Mouse (Mus musculus) heart, postnatal 10 days (tissue): ENCODE measurements at regions not wholly inside any gene's neighbourhood (a gene's known extent, or its start where the extent isn't known, plus 50 kb on each side); places are given as distances from the start of the nearest gene placed in this dataset.

Source experiments
- DNase-seq, 2 experiments: peaks; one replicate each; pipeline ENCODE4 v3.0.0; 2021
- intact Hi-C: fragments of 180-260 bp; cut with DNase I; formaldehyde crosslinking; loops from one replicate; pipeline ENCODE4 v1.15.1; 2025

DNA sequence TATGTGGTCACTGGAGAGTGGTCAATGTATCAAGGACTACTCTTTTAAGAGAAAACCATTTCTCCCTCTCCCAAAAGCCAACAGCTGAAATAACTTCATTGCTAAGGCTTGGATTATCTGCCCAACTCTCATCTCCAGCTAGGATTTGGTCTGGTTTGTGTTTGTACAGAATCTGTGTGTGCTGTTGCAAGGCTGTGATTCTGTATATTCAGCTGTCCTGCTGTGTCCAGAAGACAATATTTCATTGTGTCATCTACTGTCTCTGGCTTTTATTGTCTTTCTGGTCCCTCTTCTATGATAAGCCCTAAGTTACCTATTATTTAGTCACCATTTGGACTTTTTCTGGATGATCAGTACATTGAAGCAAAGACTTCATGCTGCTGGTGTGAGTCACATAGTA lies 110.9 kb downstream of the Cenpc1 start:
- DNase-seq, result no peak
- intact Hi-C loops, result no loop called here

DNA sequence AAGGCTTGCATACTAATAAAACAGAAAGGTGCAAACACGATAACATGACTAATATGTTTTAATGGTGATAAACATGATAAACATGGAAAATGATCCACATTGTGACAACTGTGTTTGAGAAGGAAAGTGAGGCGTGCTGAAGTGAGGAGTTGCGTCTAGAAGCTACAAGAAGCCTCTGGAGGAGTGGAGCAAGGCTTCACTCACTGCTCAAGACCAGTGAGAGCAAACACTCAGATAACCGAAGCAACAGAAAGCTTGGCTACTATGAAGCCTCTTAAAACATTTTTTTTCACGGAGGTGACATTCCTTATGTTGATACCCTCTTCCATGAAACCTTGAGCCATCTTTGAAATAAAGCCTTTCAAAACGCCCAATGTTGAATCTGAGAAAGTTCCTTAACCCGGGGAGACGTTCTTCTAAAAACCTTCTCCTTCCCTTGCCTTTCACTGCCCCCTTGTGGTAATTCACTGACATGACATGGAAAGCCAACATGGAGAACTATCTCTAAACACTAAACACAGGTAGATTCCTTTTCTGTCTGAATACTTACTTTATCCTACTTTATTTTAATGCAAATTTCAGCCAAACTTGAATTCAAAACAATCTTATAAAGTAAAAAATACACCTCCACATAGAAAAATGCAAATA lies 128.6 kb downstream of the Cenpc1 start:
- intact Hi-C loops, result loop anchor here (5.0 kb wide), 1 partner anchor 349 kb away; no protein-coding TSS in a partner anchor
- DNase-seq, result peak; percentile 25 to 46

DNA sequence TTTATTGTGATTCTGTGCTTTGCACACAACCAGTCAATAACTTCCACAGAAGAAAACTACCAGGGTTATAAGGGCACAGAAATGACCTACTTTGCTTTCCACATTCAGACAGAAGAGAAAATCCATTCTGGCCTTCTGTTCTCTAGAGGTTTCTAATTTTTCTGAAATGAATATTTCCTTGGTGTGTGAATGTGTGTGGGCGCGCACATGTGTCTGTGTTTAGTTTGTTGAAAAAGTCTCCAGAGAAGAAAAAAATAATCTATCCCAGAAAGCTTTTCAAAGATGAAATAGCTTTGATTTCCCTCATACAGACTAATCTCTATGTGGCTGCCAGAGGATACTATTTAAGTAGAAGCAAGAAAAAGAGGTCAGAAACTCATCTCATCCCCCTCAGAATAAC lies 147.1 kb downstream of the Cenpc1 start:
- intact Hi-C loops, result no loop called here
- no peak for DNase-seq

DNA sequence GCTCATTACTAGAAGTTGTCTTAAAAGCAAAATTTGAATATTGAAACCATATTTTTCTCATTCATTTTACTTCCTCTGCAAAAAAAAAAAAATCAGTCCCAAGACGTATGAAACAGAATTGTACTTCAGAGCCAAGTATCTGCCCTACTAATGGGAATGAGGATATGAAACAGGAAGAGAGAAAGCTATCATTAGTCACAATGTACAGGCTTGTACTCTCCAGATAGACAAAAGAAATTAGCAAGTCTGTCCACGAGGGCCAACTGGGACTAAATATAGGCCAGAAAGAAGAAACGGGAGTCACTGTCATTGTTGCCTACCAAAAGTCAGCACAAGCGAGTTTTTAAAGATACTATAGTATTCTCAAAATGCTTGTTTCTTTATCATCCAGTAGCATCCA lies 150.4 kb downstream of the Cenpc1 start:
- DNase-seq, result no peak
- intact Hi-C loops, result no loop called here

DNA sequence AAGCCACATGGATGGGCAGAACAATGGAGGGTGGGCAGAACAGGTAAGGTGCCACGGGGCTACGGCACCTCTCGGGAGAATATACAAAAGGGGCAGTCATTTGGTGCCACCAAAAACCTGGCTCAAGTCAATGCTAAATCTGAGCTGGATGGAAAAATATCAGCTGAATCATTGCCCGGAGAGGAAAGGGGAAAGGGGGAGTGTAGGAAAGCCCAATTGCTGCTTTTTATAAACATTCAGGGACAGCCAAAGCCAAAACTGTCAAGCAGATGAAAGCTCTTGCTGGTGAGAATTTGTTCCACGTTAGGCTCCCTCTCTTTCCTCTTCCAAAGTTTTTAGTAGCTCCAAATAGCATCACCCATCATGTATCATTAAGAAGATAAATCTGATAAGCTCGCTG lies 168.9 kb downstream of the Cenpc1 start:
- intact Hi-C loops, result no loop called here

DNA sequence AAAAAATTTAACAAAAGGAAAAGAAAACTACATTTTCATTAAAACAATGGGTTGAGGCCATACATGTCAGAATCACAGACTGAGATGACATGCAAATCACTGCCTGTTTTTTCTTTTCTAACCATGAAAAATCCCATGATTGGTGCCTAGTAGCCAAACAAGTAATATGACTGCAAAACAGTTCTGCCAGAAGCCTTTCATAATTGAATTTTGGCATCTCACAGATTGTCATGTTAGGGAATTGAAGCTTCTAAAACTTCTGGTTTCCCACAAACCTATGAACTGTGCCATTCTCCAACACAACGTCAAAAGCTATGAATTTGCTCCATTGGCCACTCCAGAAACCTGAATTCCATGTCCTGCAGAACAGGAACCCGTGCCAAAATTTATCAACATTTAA lies 169.6 kb downstream of the Cenpc1 start:
- DNase-seq, result no peak
- intact Hi-C loops, result no loop called here

More for the DNA sequence above, 168.9 kb downstream of the Cenpc1 start:
- DNase-seq, result peak in 1 of 2 experiments; percentile 1

DNA sequence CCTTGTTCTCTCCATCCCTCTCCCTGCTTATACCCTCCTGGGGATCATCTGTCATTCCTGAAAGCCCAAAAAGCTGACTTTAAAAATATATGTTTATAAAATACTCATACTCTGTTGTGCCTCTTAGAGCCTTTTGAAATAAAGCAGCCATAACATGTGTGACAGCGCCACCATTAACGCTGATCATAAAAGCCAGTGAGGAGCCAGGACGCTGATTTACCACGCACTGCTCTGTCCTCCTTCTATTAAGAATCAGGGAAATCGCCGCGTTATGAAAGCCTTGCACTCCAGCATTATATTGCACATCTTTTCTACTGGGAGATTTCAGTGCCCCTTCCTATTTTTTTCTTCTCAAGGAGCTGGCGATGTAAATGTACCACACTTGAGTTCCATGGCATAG lies 195.1 kb downstream of the Cenpc1 start:
- DNase-seq, result no peak
- intact Hi-C loops, result no loop called here

DNA sequence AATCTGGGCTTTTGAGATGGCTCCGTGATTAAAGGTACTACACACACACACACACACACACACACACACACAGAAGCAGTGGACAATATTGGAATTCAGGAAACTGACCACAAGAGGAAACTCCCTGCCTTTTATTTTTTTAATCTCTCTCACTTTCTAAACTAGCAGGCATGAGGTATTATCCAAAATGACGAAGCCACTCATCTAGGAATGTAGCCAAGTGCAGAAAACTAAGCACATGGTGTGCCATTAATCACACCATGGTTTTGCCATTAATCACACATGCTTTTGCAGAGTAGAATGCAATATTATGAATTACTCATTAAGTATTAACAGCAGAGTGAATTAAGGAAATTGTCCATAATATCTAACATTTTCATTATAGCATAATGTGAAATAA lies 232.8 kb downstream of the Cenpc1 start:
- DNase-seq, result no peak

DNA sequence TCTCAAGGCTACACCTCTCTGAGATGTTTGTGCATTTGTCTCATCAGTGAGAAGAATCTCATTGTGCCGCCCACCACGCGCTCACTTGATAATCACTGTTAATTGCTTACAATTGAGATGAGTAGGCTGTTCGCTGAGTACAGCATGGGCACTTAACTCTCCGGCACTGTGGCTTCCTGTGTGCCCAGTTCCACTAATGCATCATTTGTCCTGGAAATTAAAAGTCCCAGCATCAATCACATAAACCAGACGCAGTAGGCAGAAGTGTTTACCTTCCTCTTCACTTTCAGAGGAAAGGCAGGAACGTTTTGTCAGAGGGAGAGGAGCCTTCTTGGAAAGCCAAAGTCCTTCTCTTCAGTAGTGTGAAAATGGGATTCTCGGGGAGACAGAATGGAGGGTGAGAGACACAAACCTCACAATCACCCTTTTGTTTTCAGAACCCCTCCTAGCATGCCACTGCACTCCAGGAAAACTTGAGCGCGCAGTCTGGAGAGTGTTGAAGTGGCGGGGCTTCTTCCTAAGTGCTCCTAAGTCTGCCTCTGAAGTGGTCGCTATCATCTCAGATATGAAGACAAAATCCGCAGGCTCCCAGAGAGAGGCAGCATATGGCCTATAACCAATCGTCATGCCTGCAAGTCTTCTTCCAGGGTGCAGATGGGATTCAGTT lies 269.7 kb downstream of the Cenpc1 start:
- intact Hi-C loops, result no loop called here
- no peak for DNase-seq

More for the DNA sequence above, 232.8 kb downstream of the Cenpc1 start:
- intact Hi-C loops, result no loop called here

DNA sequence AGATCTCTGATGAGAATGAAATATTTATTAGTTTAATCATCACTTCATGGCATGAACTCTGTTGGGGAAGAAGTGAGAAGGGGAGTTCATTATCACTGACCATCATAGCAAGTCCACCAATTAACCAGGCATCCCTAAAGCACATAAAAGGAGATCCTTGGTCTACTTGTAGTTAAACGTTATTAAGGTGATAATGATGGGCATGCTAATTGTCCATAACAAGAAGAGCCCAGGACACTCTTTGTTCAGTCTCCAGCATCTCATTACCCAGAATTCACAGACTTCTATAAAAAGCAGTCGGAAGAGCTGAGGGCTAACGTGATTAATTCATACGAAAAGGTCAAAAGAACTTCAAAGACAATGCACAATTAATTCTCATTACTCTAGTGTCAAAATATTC lies 272.2 kb downstream of the Cenpc1 start:
- intact Hi-C loops, result no loop called here
- no peak for DNase-seq

DNA sequence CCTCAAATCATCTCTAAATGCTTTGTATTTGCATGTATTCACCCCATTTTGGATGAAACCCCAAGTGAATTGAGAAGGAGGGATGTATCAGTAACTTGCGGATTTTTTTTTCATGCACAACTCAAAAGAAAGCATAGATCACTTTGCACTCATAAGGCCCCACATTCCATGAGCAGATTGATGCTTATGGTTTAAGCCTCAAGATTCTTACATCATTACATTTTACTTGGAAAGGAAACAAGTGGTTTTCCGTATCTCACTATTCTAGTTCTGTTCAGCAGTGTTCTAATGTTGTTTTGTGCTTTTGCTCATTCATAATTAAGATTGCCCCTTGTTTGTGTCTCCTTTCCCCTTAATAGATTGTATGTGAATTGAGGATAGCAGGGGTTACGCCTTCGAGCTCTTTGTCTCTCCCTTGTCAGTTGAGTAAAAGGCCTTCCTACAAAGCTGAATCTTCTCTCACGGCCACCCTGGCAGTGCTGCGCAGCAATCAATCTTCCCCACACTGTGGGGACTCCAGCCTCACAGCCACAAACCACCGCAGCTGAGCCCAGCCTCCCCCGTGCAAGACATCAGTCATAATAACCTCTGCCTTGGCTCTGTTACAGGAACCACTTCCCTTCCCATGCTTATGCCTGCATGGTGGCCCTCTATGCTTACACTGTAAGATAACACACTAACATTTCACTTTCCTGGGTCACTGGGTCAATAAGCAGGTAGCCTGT lies 284.5 kb downstream of the Cenpc1 start:
- intact Hi-C loops, result no loop called here
- no peak for DNase-seq

DNA sequence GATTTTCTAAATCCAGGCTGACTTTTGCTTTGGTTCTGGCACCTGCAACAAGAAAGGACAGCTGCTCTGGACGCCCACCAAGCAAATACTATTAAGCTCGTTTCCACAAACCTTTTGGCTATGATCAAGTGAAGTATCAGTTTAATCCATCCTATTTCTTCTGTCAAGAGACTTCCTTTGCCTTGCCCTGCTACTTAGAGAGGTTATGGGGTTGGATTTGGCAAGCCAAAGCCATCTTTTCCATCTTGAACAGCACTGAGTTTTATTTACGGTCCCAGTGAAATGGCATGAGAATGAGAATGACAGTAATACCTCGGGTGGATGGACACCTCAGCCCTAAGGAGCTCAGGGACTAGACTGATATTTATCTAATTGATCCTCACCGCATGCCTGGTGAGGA lies 285.4 kb downstream of the Cenpc1 start:
- DNase-seq, result no peak
- intact Hi-C loops, result no loop called here

DNA sequence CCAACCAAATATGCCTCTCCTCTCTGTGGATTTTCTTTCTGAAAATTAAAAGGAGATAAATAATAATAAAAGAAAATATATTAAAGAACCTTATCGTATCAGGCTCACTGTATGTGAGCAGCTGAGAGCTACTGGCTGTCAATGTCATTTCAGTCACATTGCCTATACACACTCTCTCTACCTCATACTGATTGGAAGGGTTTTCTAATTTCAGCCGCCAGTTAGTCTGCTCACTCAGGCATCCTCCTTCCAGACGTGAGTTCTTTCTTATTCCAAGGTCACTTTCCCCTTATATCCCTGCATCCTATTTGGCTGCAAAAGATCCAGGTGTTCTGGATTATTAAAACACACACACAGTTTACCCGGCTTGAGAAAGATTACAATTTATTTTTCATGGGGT lies 286.2 kb downstream of the Cenpc1 start:
- intact Hi-C loops, result no loop called here
- DNase-seq, result no peak

DNA sequence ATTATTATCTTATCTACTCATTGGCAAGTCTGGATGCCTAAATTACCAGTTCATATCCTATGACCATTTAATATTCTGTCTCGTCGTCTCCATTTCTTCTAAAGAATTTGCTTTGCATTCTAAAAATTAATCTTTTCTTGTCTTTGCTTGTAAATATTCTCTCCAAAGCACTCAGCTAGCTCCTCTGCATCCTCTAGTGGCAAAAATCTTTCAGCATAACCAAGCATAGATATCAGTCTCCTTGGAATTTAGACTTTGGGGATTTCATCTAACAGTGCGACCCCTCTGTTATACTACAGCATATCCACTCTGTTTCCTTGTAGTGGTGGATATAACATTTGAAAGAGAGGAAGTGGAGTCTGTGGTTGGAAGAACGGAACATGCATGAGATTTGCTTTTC lies 292.7 kb downstream of the Cenpc1 start:
- DNase-seq, result no peak
- intact Hi-C loops, result no loop called here

DNA sequence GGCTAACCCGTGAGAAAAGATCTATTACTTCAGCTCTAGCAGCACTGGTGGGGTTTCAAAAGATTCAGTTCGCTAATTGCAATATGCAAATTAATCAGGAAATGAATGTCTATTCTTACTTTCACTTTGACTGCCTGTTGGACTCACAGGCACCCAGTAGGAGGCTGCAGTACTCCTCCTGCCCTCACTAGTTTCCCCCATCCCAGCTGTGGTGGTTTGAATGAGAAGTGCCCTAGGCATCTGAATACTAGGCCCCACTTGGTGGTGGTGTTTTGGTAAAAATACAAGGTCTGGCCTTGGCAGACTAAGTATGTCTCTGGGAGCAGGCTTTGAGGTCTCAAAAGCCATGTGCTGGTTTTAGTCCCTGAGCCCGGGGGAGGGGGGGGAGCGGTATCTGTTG lies 293.3 kb downstream of the Cenpc1 start:
- no peak for DNase-seq
- intact Hi-C loops, result no loop called here

DNA sequence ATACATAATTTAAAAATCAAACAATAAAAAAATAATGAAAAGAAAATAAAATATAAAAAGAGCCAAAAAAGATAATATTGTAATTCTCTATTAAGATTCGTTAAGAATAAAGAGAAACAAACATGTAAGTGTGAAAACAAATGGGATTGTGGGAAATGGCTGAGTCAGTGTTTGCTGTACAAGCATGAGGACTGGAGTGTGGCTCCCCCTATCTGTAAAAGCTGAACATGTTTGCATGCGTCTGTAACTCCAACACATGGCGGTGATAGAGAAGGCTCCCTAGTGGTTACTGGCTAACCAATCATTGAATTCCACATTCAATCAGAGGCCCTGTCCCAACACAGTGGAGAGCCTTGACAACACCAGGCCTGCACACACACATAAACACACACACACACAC lies 298.2 kb downstream of the Cenpc1 start:
- intact Hi-C loops, result no loop called here
- DNase-seq, result no peak

DNA sequence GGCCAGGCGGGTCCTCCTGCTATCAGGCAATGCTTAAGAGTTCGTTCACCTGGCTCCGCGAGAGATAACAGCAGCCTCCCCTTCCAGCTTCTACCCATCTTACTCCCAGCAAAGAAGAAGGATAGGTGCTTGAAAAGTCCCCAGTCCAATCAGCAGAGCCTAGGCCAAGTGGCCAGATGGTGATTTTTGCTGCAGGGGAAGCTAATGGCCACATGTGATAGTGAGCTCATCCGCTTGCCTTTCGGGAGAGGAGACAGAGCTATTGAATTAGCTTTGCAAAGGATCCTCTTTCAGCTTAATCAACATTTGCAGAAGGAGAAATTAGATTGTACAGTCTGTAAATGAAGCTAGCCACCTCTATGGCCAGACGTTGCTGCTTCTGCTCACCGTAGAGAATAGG lies 308.7 kb downstream of the Cenpc1 start:
- intact Hi-C loops, result no loop called here
- DNase-seq, result no peak

DNA sequence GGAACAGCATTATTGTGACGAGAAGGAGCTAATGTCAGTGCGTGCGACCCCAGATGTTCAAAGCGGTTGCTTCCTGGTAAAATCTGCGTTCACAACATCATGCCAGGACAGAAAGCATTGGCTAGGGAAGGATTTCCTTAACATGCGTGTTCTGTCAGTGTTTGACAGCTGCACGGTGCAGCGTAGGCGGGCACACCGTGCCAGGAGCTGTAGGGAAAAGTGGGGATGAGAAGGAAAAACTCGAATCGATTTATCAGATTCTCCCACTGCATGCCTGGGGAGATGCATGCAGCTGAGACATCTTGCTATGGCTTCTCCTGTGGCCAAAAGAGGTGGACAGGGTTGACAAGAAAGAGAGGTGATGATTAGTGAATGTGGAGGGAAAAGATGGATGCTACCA lies 311.2 kb downstream of the Cenpc1 start:
- no peak for DNase-seq
- intact Hi-C loops, result no loop called here

DNA sequence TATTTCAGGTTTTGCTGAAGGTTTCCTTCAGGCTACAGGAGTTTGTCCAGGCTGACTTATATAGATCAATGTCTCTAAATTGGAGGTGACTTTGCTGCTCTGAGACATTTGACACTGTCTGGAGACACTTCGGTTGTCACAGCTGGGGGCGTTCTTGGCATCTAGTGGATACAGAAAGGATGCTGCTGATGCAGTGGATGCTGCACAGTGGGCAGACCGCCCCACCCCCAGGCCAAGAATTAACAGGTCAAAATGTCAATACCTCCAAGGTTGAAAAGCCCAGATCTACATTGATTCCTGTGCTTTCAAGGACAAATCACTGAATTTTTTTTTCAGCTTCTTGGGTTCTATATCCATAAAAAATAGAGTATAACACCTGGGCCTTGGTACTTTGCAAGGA lies 312.3 kb downstream of the Cenpc1 start:
- no peak for DNase-seq
- intact Hi-C loops, result no loop called here

DNA sequence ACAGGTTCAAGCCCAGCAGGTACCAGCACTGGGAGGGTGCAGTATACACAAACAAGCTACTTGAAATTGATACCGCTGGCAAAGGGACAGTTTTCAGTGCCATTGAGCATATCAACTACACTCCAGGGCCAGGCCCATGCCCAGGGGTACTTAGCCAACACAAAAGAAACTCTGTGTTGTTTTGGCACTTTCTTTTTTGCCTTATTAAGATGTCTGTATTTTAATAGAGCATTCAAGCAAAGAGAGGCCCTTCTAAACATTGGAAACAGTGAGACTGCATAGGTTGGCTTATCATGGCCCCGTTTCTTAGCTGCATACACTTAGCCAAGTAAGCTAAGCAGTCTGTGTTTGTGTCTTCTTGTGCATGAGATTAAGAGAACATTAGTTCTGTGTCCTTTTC lies 313.7 kb downstream of the Cenpc1 start:
- intact Hi-C loops, result no loop called here
- no peak for DNase-seq

DNA sequence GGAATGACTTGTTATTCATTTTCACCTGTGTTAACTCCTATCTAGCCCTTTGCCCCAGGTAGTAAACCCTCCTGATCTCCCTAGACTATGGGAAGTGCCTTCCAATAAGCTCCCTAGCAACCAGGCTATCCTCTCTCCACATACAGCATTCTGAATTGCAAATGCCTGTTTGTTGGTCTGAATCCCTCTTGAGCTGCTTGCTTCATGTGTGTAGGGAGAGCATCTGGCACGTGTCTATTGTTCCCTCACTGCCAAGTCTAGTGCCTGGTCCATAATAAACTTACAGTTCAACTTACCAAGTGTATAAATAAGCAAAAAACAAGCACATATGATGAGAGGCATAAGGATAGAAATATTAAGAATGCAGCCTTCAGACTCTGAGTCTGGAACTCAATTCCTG lies 314.5 kb downstream of the Cenpc1 start:
- intact Hi-C loops, result no loop called here
- no peak for DNase-seq

DNA sequence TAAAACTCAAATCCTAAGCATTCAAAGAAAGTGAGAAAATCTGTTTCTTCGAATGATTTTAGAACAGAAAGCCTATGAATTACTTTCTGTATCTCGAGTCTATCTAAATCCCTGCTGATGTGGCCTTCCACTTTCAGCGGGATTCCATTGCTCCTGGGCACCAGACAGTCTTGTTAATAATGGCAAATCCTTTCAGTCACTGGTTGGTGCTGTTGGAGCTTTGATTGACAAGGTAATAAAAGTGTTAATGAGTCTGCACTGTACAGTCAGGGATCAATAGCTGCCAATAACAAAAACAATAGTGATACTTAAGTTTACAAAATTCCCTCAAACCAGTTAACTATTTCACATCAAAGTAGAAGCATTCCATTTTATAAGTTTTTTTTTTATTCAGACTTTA lies 335.8 kb downstream of the Cenpc1 start:
- intact Hi-C loops, result no loop called here
- DNase-seq, result no peak
